Mouse (Mus musculus) liver, adult 10 weeks (tissue): Measurements from ENCODE around the gene Micu1. TPM values are rescaled to one million over a fixed set of nuclear protein-coding genes. Genes with fewer than 3 reads are reported as not detected.

Experiments
- polyA plus RNA-seq: library from polyadenylated mRNA; stranded (reverse); fragments of 350-450 nt; fragmentation: Illumina TruSeq; extraction: RNeasy Lipid Tissue Mini Kit (QIAGEN cat#74804); gene quantifications from one replicate; pipeline ENCODE4 v1.2.3, GENCODE M21; 2014; ENCODE audit warnings: low read depth, low replicate concordance

Gene Micu1
- 16.1 TPM for polyA plus RNA-seq

GRCm38 (mm10) chr10:59702207-59703032 is at the start of gene Micu1:
Gene Micu1, plus strand, starts transcription at chr10:59702477.

GRCm38 (mm10) chr10:59879255-59880028 is 177.2 kb downstream of the Micu1 start, which contains the start of gene Dnajb12:
Gene Dnajb12, plus strand, starts transcription at chr10:59879556.

Other genes with a start within 250 kb of the Micu1 start
- gene Gm10322, start 86.4 kb upstream of the Micu1 start, polyA plus RNA-seq = not detected
- 16.9 TPM for gene Mcu, start 85.8 kb upstream of the Micu1 start, polyA plus RNA-seq
- gene Dnajb12, start 177.1 kb downstream of the Micu1 start, polyA plus RNA-seq = 8.3 TPM
- gene Ddit4, start 249.4 kb downstream of the Micu1 start, polyA plus RNA-seq = 2.8 TPM